Mouse (Mus musculus): ENCODE results near the gene Pxdn.

DNA sequence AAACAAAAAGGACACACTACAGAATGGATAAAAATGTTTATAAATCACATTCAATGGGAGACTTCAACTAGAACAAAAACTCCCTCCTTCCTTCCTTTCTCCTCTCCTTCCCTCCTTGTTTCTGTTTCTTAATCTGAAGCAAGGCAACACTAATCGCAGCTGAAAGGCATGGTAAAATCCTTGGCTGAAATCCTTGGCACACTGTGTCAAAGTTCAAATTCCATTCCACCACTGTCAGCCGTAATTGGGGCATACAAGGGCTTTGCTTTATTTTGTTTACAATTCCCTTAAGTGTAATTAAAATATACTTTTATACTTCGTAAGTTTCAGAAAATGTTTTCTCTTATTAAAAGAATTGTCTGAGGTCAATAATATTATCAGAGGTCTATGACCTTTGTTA lies 86.1 kb downstream of the Pxdn start:
- TF ChIP-seq HCFC1 (IDR thresholded peaks at IDR 0.05; ENCODE audit: borderline replicate concordance, insufficient read depth, low read length) = no peak
- no peak for TF ChIP-seq ZC3H11A (IDR thresholded peaks at IDR 0.05; ENCODE audit: borderline replicate concordance, low read depth, low read length)

All from ES-E14 (cell line).